Mouse (Mus musculus) MEL (cell line): ENCODE measurements at regions not wholly inside any gene's neighbourhood (a gene's known extent, or its start where the extent isn't known, plus 50 kb on each side); places are given as distances from the start of the nearest gene placed in this dataset.

Experiments
- DNase-seq: peaks from one replicate; pipeline ENCODE4 v3.0.0; 2011; ENCODE audit warnings: low read depth, low spot score
- H3K27ac ChIP-seq: 2 replicates; pipeline ENCODE4 v1.5.1; 2012; ENCODE audit warnings: low read depth, mild to moderate bottlenecking, control low read depth, low read length, moderate library complexity; ENCODE audit not compliant: control insufficient read depth
- H3K27me3 ChIP-seq, 2 experiments: fragments of 150-350 bp in 1 of 2; sonication (generic) in 1 of 2; 2 replicates each; pipeline ENCODE4 v1.6.1; 2012; ENCODE audit warnings: low read length in 2 of 2, mild to moderate bottlenecking in 2 of 2, improper control_type of control experiment in 1 of 2, moderate library complexity in 1 of 2; ENCODE audit not compliant: insufficient read depth in 2 of 2, control insufficient read depth in 1 of 2
- H3K36me3 ChIP-seq, 2 experiments: 2 replicates each; pipeline ENCODE4 v1.6.1; 2012 to 2014; ENCODE audit warnings: low read length in 2 of 2, improper control_type of control experiment in 1 of 2, inconsistent platforms in 1 of 2, mild to moderate bottlenecking in 1 of 2; ENCODE audit not compliant: insufficient read depth in 2 of 2, control insufficient read depth in 1 of 2
- H3K4me1 ChIP-seq, 2 experiments: fragments of 150-350 bp in 1 of 2; sonication (generic) in 1 of 2; 2 replicates each; pipeline ENCODE4 v1.6.1; 2012; ENCODE audit warnings: low read length in 2 of 2, improper control_type of control experiment in 1 of 2, mild to moderate bottlenecking in 1 of 2; ENCODE audit not compliant: insufficient read depth in 2 of 2, control insufficient read depth in 1 of 2
- H3K4me3 ChIP-seq, 2 experiments: fragments of 150-350 bp in 1 of 2; sonication (generic) in 1 of 2; 2 replicates each; pipeline ENCODE4 v1.5.1; 2012; ENCODE audit warnings: low read depth in 2 of 2, low read length in 2 of 2, mild to moderate bottlenecking in 2 of 2, moderate library complexity in 2 of 2, control low read depth in 1 of 2, improper control_type of control experiment in 1 of 2; ENCODE audit not compliant: control insufficient read depth in 1 of 2, insufficient read depth in 1 of 2
- H3K79me2 ChIP-seq: 2 replicates; pipeline ENCODE4 v1.6.1; 2012; ENCODE audit warnings: mild to moderate bottlenecking, low read length, moderate library complexity; ENCODE audit not compliant: control insufficient read depth, poor library complexity, insufficient read depth
- H3K9ac ChIP-seq: 2 replicates; pipeline ENCODE4 v1.6.1; 2012; ENCODE audit warnings: low read depth, mild to moderate bottlenecking, control low read depth, low read length, moderate library complexity; ENCODE audit not compliant: control insufficient read depth, poor library complexity, severe bottlenecking
- H3K9me3 ChIP-seq: fragments of 150-350 bp; sonication (generic); replicated peaks from 2 replicates; pipeline ENCODE4 v1.6.1; 2012; ENCODE audit warnings: mild to moderate bottlenecking, low read length, improper control_type of control experiment, moderate library complexity; ENCODE audit not compliant: insufficient read depth
- ELF1 ChIP-seq: IDR thresholded peaks from 2 replicates; pipeline ENCODE4 v1.6.1; 2014; ENCODE audit warnings: low read depth, mild to moderate bottlenecking, inconsistent platforms, low read length, improper control_type of control experiment, moderate library complexity
- EP300 ChIP-seq, 2 experiments: IDR thresholded peaks; 2 replicates each; pipeline ENCODE4 v1.6.1; 2011; ENCODE audit warnings: improper control_type of control experiment in 2 of 2, low read length in 2 of 2, low read depth in 1 of 2, mild to moderate bottlenecking in 1 of 2
- GATA1 ChIP-seq: IDR thresholded peaks from 2 replicates; pipeline ENCODE4 v1.6.1; 2011; ENCODE audit warnings: low read depth, low read length, improper control_type of control experiment
- JUND ChIP-seq: IDR thresholded peaks from 2 replicates; pipeline ENCODE4 v1.6.1; 2011; ENCODE audit warnings: low read depth, mild to moderate bottlenecking, improper control_type of control experiment, low read length
- KAT2A ChIP-seq: conservative IDR thresholded peaks from 2 replicates; pipeline ENCODE4 v1.6.1; 2012; ENCODE audit warnings: low read depth, low read length, improper control_type of control experiment, inconsistent platforms
- MAFK ChIP-seq: IDR thresholded peaks from 2 replicates; pipeline ENCODE4 v1.6.1; 2011; ENCODE audit warnings: low read depth, mild to moderate bottlenecking, low read length, improper control_type of control experiment, borderline replicate concordance
- MXI1 ChIP-seq: IDR thresholded peaks from 2 replicates; pipeline ENCODE4 v1.6.1; 2011; ENCODE audit warnings: mild to moderate bottlenecking, low read depth, low read length, improper control_type of control experiment
- NELFE ChIP-seq: IDR thresholded peaks from 2 replicates; pipeline ENCODE4 v1.6.1; 2011; ENCODE audit warnings: low read depth, low read length, improper control_type of control experiment
- POLR2AphosphoS5 ChIP-seq: IDR thresholded peaks from 2 replicates; pipeline ENCODE4 v1.6.1; 2012; ENCODE audit warnings: low read depth, borderline replicate concordance, mild to moderate bottlenecking, inconsistent platforms, low read length, moderate library complexity, mixed read lengths
- SMC3 ChIP-seq: IDR thresholded peaks from 2 replicates; pipeline ENCODE4 v1.6.1; 2011; ENCODE audit warnings: low read depth, low read length, improper control_type of control experiment
- TAL1 ChIP-seq: IDR thresholded peaks from 2 replicates; pipeline ENCODE4 v1.6.1; 2012; ENCODE audit warnings: mild to moderate bottlenecking, inconsistent platforms, low read length, moderate library complexity, mixed read lengths
- USF1 ChIP-seq: IDR thresholded peaks from 2 replicates; pipeline ENCODE4 v1.6.1; 2014; ENCODE audit warnings: low read depth, mild to moderate bottlenecking, inconsistent platforms, low read length, improper control_type of control experiment, moderate library complexity
- ZC3H11A ChIP-seq: IDR thresholded peaks from 2 replicates; pipeline ENCODE4 v1.6.1; 2012; ENCODE audit warnings: low read depth, mild to moderate bottlenecking, inconsistent platforms, low read length, improper control_type of control experiment
- ZKSCAN1 ChIP-seq: IDR thresholded peaks from 2 replicates; pipeline ENCODE4 v1.6.1; 2012; ENCODE audit warnings: low read depth, mild to moderate bottlenecking, inconsistent platforms, low read length, improper control_type of control experiment, moderate library complexity
- ZNF384 ChIP-seq: IDR thresholded peaks from 2 replicates; pipeline ENCODE4 v1.6.1; 2012; ENCODE audit warnings: low read depth, mild to moderate bottlenecking, inconsistent platforms, low read length, improper control_type of control experiment

DNA sequence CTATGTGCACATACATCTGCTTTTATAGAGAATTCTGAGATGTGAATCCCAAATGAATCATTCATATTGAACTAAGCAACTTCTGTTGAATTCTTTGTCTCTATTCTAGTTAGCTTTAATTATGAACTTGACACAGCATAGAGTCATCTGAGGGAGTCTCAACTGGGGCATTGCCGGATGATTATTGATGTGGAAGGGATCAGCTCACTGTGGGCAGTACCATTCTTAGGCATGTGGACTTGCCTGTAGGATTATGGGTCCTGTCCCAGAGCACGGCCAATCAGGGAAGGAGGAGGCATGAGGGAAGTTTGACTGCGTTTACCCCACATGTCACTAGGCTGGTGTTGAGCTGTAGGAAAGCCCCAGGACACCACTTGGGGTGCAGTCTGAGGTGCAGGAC is 493.9 kb upstream of the A830018L16Rik start:
- H3K36me3 ChIP-seq, result no peaks in the 10 kb centered on the region
- H3K9me3 ChIP-seq, result no peaks in the 10 kb centered on the region
- no peaks in the 10 kb centered on the region for H3K27me3 ChIP-seq
- no peak overlapping the region for H3K27ac ChIP-seq
- no peaks in the 10 kb centered on the region for H3K4me1 ChIP-seq
- no peak for TF ChIP-seq KAT2A
- TF ChIP-seq ZC3H11A, result no peak
- TF ChIP-seq POLR2AphosphoS5, result no peak
- DNase-seq, result no peak
- no peak overlapping the region for H3K9ac ChIP-seq
- H3K79me2 ChIP-seq, result no peaks in the 10 kb centered on the region
- H3K4me3 ChIP-seq, result no peak overlapping the region

GRCm38 (mm10) chr1:10932378-10933077 is 481.4 kb upstream of the A830018L16Rik start:
- Histone ChIP-seq H3K36me3 (no peaks in the 10 kb centered on the region), H3K27ac (no peak overlapping the region), H3K4me1 (no peaks in the 10 kb centered on the region), H3K27me3 (no peaks in the 10 kb centered on the region), H3K9ac (no peak overlapping the region), H3K79me2 (no peaks in the 10 kb centered on the region), H3K9me3 (no peaks in the 10 kb centered on the region), H3K4me3 (no peak overlapping the region)
- TF ChIP-seq EP300 (IDR thresholded peaks at IDR 0.05; ENCODE audit: low read depth in 1 of 2, low read length in 2 of 2) (no peak), NELFE (no peak), MAFK (no peak)
- DNase-seq, result no peak

DNA sequence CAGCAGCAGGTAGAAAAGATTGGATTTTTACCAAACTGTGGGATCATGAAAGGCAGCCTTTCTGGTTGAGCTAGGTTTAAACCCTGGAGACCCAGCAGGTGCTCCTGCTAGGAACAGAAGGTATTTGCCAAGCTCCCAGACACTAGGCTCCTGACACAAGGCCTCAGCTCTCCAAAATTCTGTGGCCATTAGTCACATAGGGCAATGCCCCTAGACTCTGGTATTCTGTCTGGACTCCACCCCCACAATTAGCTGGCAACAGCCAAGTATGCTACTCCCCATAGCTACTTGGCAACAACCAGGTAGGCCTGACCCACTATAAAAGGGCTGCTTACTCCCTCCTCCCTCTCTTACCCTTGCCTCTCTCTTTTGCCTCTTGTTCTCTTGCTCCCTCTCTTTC is 480.7 kb upstream of the A830018L16Rik start:
- no peak for DNase-seq
- Histone ChIP-seq H3K79me2 (no peaks in the 10 kb centered on the region), H3K27ac (no peak overlapping the region), H3K9me3 (no peaks in the 10 kb centered on the region), H3K36me3 (no peaks in the 10 kb centered on the region), H3K4me3 (no peak overlapping the region)
- no peak for TF ChIP-seq TAL1
- no peak for TF ChIP-seq SMC3
- no peak for TF ChIP-seq ELF1
- no peak for TF ChIP-seq JUND
- no peak for TF ChIP-seq GATA1
- no peak for TF ChIP-seq ZNF384
- TF ChIP-seq MXI1, result no peak
- TF ChIP-seq ZKSCAN1, result no peak
- TF ChIP-seq POLR2AphosphoS5, result no peak
- no peak for TF ChIP-seq MAFK
- no peak for TF ChIP-seq ZC3H11A
- TF ChIP-seq USF1, result no peak
- TF ChIP-seq, all 39 proteins: peak for 0
- H3K4me1 ChIP-seq, result no peaks in the 10 kb centered on the region
- no peaks in the 10 kb centered on the region for H3K27me3 ChIP-seq
- H3K9ac ChIP-seq, result no peak overlapping the region
